Mouse (Mus musculus) liver, adult 2 months (tissue): ENCODE measurements around the gene 1700122O11Rik. TPM values are rescaled to one million over a fixed set of nuclear protein-coding genes. Genes with fewer than 3 reads are reported as not detected.

Source experiments
- DNase-seq: peaks from one replicate; pipeline ENCODE4 v3.0.0-alpha.2; 2011; ENCODE audit warnings: low read depth, low spot score; ENCODE audit errors: extremely low read depth
- H3K27ac ChIP-seq: fragments of 200-500 bp; replicated peaks from 2 replicates; pipeline ENCODE4 v1.5.1; 2012; ENCODE audit warnings: low read depth, mild to moderate bottlenecking, control low read depth, inconsistent platforms, low read length; ENCODE audit not compliant: insufficient read depth
- H3K27me3 ChIP-seq: fragments of 200-500 bp; 2 replicates; pipeline ENCODE4 v1.6.1; 2012; ENCODE audit warnings: mild to moderate bottlenecking, moderate library complexity, low read length, inconsistent platforms; ENCODE audit not compliant: control insufficient read depth, insufficient read depth
- H3K36me3 ChIP-seq: fragments of 200-500 bp; 2 replicates; pipeline ENCODE4 v1.6.1; 2012; ENCODE audit warnings: low read length, inconsistent platforms; ENCODE audit not compliant: control insufficient read depth, insufficient read depth
- H3K4me1 ChIP-seq: fragments of 200-500 bp; 2 replicates; pipeline ENCODE4 v1.6.1; 2011; ENCODE audit warnings: low read length; ENCODE audit not compliant: control insufficient read depth, insufficient read depth
- H3K4me3 ChIP-seq: fragments of 200-500 bp; 2 replicates; pipeline ENCODE4 v1.5.1; 2011; ENCODE audit warnings: low read depth, mild to moderate bottlenecking, control low read depth, low read length, moderate library complexity; ENCODE audit not compliant: insufficient read depth
- H3K79me2 ChIP-seq: fragments of 200-500 bp; 2 replicates; pipeline ENCODE4 v1.6.1; 2012; ENCODE audit warnings: inconsistent platforms, mild to moderate bottlenecking, low read length, moderate library complexity; ENCODE audit not compliant: control insufficient read depth, insufficient read depth
- H3K9ac ChIP-seq: fragments of 200-500 bp; 2 replicates; pipeline ENCODE4 v1.6.1; 2012; ENCODE audit warnings: low read depth, mild to moderate bottlenecking, control low read depth, inconsistent platforms, low read length
- CTCF ChIP-seq: fragments of 200-500 bp; IDR thresholded peaks from 2 replicates; pipeline ENCODE4 v1.5.1; 2011; ENCODE audit warnings: low read depth, low read length, control low read depth
- POLR2A ChIP-seq: fragments of 200-500 bp; IDR thresholded peaks from 2 replicates; pipeline ENCODE4 v1.6.1; 2011; ENCODE audit warnings: low read length, control low read depth; ENCODE audit not compliant: insufficient read depth; ENCODE audit errors: extremely low read depth
- WGBS: fragments of 180-500 bp; shearing (Covaris S2); methylation state at CpG from one replicate; pipeline ENCODE4 v1.1.7; 2018; 5-methylcytosine and 5-hydroxymethylcytosine counted together
- polyA plus RNA-seq: library from polyadenylated mRNA; depleted of rRNA; stranded (reverse); fragments of >200 nt; gene quantifications from 2 replicates; pipeline ENCODE4 v1.2.3, GENCODE M21; 2012; rRNA removed
- total RNA-seq: library from RNA; depleted of rRNA; stranded (reverse); fragments of >200 nt; gene quantifications from 2 replicates; pipeline ENCODE4 v1.2.3, GENCODE M21; 2014; rRNA removed

1700122O11Rik gene
- not detected in 2 replicates for total RNA-seq
- polyA plus RNA-seq = not detected in 2 replicates

- no peak for DNase-seq
- H3K27me3 ChIP-seq = no peaks in the 10 kb centered on the region
- no peak within 1 kb of the TSS for H3K4me3 ChIP-seq
- H3K27ac ChIP-seq = no peak within 1 kb of the TSS
- TF ChIP-seq POLR2A = no peak
- TF ChIP-seq CTCF = no peak
- H3K9ac ChIP-seq = no peak within 1 kb of the TSS
- 92% methylated on average over 2 of the region's 2 CpGs for WGBS
- H3K36me3 ChIP-seq = no peaks in the 10 kb centered on the region
- peaks cover 8% of the 10 kb centered on the region for H3K4me1 ChIP-seq
- H3K79me2 ChIP-seq = no peaks in the 10 kb centered on the region
Measured at GRCm38 (mm10) chr17:48038193-48038592, at the start of gene 1700122O11Rik. 1700122O11Rik (minus strand) TSS chr17:48038293.

GRCm38 (mm10) chr17:48080626-48081025 lies 42.5 kb upstream of the 1700122O11Rik start:
- WGBS = 63% methylated on average over 3 of the region's 3 CpGs
- no peak overlapping the region for H3K4me3 ChIP-seq
- H3K79me2 ChIP-seq = no peaks in the 10 kb centered on the region
- H3K36me3 ChIP-seq = no peaks in the 10 kb centered on the region
- H3K4me1 ChIP-seq = no peaks in the 10 kb centered on the region
- H3K27me3 ChIP-seq = no peaks in the 10 kb centered on the region
- TF ChIP-seq CTCF = no peak
- no peak for TF ChIP-seq POLR2A
- no peak overlapping the region for H3K27ac ChIP-seq
- H3K9ac ChIP-seq = no peak overlapping the region
- no peak for DNase-seq

GRCm38 (mm10) chr17:48067729-48068128 lies 29.6 kb upstream of the 1700122O11Rik start:
- Histone ChIP-seq H3K9ac (no peak overlapping the region), H3K27me3 (no peaks in the 10 kb centered on the region), H3K4me1 (no peaks in the 10 kb centered on the region), H3K4me3 (no peak overlapping the region), H3K27ac (no peak overlapping the region), H3K79me2 (no peaks in the 10 kb centered on the region), H3K36me3 (no peaks in the 10 kb centered on the region)
- 82% methylated on average over 5 of the region's 5 CpGs for WGBS
- no peak for TF ChIP-seq CTCF
- no peak for TF ChIP-seq POLR2A
- DNase-seq = no peak

GRCm38 (mm10) chr17:48067083-48067614 lies 29.1 kb upstream of the 1700122O11Rik start:
- H3K36me3 ChIP-seq = no peaks in the 10 kb centered on the region

DNA sequence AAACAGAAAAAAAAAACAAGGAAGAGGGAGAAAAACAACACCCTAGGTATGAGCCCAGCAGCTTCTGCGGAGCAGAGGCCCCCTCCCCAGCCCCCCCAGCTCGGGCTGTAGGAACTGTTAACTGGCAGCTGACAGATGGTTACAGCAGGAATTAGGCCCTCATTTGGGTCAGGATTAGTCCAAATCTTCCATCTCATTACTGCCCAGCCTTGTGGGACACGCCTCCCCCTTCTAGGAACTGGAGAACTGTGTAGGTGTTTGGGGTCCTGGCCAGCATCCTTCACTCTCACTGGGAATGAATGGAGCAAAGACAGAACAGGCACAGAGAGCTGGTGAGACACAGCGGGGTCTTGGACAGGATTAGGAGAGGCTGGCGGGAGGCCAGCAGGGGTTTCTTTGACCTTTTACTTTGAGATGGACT lies 27.0 kb upstream of the 1700122O11Rik start:
- Histone ChIP-seq H3K4me3 (no peak overlapping the region), H3K79me2 (no peaks in the 10 kb centered on the region), H3K9ac (no peak overlapping the region), H3K27me3 (no peaks in the 10 kb centered on the region), H3K36me3 (no peaks in the 10 kb centered on the region), H3K27ac (no peak overlapping the region), H3K4me1 (no peaks in the 10 kb centered on the region)
- no peak for TF ChIP-seq POLR2A
- TF ChIP-seq CTCF = no peak
- no peak for DNase-seq
- 78% methylated on average over 5 of the region's 5 CpGs for WGBS

More at GRCm38 (mm10) chr17:48067083-48067614, 29.1 kb upstream of the 1700122O11Rik start:
- Histone ChIP-seq H3K9ac (no peak overlapping the region), H3K4me1 (no peaks in the 10 kb centered on the region), H3K27ac (no peak overlapping the region), H3K27me3 (no peaks in the 10 kb centered on the region), H3K79me2 (no peaks in the 10 kb centered on the region), H3K4me3 (no peak overlapping the region)
- TF ChIP-seq POLR2A = no peak
- TF ChIP-seq CTCF = no peak
- WGBS = 63% methylated on average over 10 of the region's 10 CpGs
- no peak for DNase-seq

DNA sequence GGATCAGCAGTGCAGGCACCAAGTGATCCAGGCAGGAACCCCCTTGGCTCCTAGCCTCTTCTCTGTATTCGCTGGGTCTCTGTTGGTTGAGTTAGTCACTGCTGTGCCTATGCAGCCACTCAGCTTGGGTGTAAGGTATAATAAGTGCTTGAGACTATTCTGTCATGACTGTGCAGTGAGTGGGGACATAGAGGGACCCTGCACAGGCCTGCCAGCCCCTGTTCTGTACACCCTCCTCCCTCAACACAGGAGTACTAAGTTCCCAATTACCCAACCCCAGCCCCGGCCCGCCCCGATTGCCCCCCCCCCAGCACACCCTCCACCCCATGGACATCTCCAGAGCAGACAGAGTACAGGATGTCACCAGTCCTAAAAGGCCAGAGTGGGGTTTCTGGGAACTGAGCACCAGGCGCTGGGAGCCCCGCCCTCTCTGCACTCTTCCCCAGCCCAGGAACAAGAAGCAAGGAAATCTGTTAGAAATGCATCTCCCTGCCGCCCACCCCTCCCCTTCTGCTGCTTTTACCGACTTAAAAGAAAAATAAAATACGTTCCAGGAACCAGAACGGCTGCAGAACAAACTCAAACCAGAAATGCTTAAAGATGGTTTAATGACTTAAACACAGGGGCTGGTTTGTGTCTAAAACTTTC lies 26.2 kb upstream of the 1700122O11Rik start:
- DNase-seq = no peak

More for the DNA sequence above, 26.2 kb upstream of the 1700122O11Rik start:
- Histone ChIP-seq H3K4me1 (no peaks in the 10 kb centered on the region), H3K4me3 (no peak overlapping the region), H3K9ac (no peak overlapping the region), H3K27me3 (no peaks in the 10 kb centered on the region), H3K36me3 (no peaks in the 10 kb centered on the region), H3K79me2 (no peaks in the 10 kb centered on the region), H3K27ac (no peak overlapping the region)
- 75% methylated on average over 10 of the region's 10 CpGs for WGBS
- TF ChIP-seq CTCF (no peak), POLR2A (no peak)
